Mouse (Mus musculus) cortical plate, adult 2 months (tissue): ENCODE data around the gene Dhx38.

ENCODE experiments used
- CTCF ChIP-seq: fragments of 200-500 bp; IDR thresholded peaks from 2 replicates; pipeline ENCODE4 v1.5.1; 2011; ENCODE audit warnings: mild to moderate bottlenecking, control low read depth, low read length; ENCODE audit not compliant: insufficient read depth; ENCODE audit errors: extremely low read depth
- POLR2A ChIP-seq: fragments of 200-500 bp; IDR thresholded peaks from 2 replicates; pipeline ENCODE4 v1.6.1; 2011; ENCODE audit warnings: mild to moderate bottlenecking, low read length, control low read depth; ENCODE audit not compliant: insufficient read depth; ENCODE audit errors: extremely low read depth

DNA sequence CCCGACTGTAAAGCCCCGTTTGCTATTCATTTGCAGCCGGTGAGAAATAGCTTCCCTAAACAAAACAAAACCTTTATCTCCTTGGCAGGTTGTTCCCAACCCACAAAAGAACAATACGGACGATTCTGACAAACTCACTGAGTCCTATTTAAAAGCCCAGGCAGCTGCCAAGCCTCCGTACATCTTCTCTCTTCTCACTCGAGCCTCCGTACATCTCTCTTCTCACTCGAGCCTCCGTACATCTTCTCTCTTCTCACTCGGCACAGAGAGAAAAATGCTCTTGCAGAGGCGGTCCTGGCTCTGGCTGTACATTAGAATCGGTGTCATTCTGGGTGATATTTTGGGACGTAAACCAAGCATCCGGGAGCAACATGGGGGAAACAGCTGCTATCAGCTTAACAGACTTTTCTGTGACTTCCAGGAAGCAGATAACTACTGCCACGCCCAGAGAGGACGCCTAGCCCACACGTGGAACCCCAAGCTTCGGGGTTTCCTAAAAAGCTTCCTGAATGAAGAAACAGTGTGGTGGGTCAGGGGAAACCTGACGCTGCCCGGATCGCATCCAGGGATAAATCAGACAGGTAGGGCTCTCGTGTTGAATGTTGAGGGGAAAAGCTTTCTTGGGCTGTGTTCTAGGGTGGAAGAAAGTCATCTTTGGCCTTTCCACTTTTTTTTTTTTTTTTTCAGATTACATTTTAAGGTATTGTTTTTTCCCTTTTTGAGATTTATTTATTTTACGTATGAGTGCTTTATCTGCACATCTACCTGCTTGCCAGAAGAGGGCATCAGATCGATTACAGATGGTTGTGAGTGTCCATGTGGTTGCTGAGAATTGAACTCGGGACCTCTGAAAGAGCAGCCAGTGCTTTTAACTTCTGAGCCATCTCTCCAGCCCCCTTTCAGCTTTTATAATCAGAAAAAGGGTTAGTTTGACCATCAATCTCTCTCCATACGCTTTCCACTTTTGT, 48.9 kb upstream of the Dhx38 start, which contains the start of gene Pkd1l3:
- TF ChIP-seq CTCF (no peak), POLR2A (no peak)
